Mouse (Mus musculus): ENCODE data around the gene Opcml.
A peak's percentile ranks its signal among the peaks of the same experiment; 100 is the strongest.

Gene Opcml

GRCm38 (mm10) chr9:27871624-27872023 is 81.0 kb downstream of the Opcml start:
- DNase-seq = no peak

- no peak for DNase-seq
Measured at GRCm38 (mm10) chr9:27889636-27890035, 99.1 kb downstream of the Opcml start.

GRCm38 (mm10) chr9:27917250-27917649 is 126.7 kb downstream of the Opcml start:
- DNase-seq = peak; percentile 18

GRCm38 (mm10) chr9:27923495-27923894 is 132.9 kb downstream of the Opcml start:
- DNase-seq = no peak

GRCm38 (mm10) chr9:27923945-27924825 is 133.6 kb downstream of the Opcml start:
- peak; percentile 7 for DNase-seq

GRCm38 (mm10) chr9:27925650-27926049 is 135.1 kb downstream of the Opcml start:
- no peak for DNase-seq

GRCm38 (mm10) chr9:27937253-27937652 is 146.7 kb downstream of the Opcml start:
- DNase-seq = no peak

- DNase-seq = no peak
Measured at GRCm38 (mm10) chr9:27937660-27938059, 147.1 kb downstream of the Opcml start.

- no peak for DNase-seq
Measured at GRCm38 (mm10) chr9:27945323-27946010, 154.9 kb downstream of the Opcml start.

- no peak for DNase-seq
Measured at GRCm38 (mm10) chr9:27951110-27951509, 160.5 kb downstream of the Opcml start.

- no peak for DNase-seq
Measured at GRCm38 (mm10) chr9:27961682-27962081, 171.1 kb downstream of the Opcml start.

- no peak for DNase-seq
Measured at GRCm38 (mm10) chr9:27963385-27963784, 172.8 kb downstream of the Opcml start.

GRCm38 (mm10) chr9:27964902-27965550 is 174.5 kb downstream of the Opcml start:
- no peak for DNase-seq

GRCm38 (mm10) chr9:27968266-27968665 is 177.7 kb downstream of the Opcml start:
- DNase-seq = peak; percentile 1

GRCm38 (mm10) chr9:27972293-27972692 is 181.7 kb downstream of the Opcml start:
- no peak for DNase-seq

GRCm38 (mm10) chr9:27982576-27982975 is 192.0 kb downstream of the Opcml start:
- DNase-seq = no peak

GRCm38 (mm10) chr9:27986604-27987588 is 196.3 kb downstream of the Opcml start:
- no peak for DNase-seq

- DNase-seq = no peak
Measured at GRCm38 (mm10) chr9:27991611-27992010, 201.0 kb downstream of the Opcml start.

GRCm38 (mm10) chr9:27996536-27996935 is 206.0 kb downstream of the Opcml start:
- DNase-seq = no peak

- DNase-seq = no peak
Measured at GRCm38 (mm10) chr9:27998767-27999166, 208.2 kb downstream of the Opcml start.

- DNase-seq = no peak
Measured at GRCm38 (mm10) chr9:28003131-28003530, 212.6 kb downstream of the Opcml start.

- no peak for DNase-seq
Measured at GRCm38 (mm10) chr9:28011483-28011882, 220.9 kb downstream of the Opcml start.

All from cerebellum, adult 9-11 months (tissue).